Mouse (Mus musculus) gastrocnemius, adult 8-10 months (tissue): ENCODE data around the gene Actn4. TPM values are rescaled to one million over a fixed set of nuclear protein-coding genes. Genes with fewer than 3 reads are reported as not detected.
"Not testable (repeated sequence)": the region's sequence is repeated elsewhere in the genome, so short reads cannot be mapped to it uniquely, and the experiment has no call there.

Experiments used
- DNase-seq, 2 experiments: peaks; one replicate each; pipeline ENCODE4 v3.0.0; 2022; ENCODE audit warnings: low spot score in 2 of 2
- total RNA-seq, 4 experiments: library from RNA; stranded (reverse); gene quantifications; 2 replicates each; pipeline ENCODE4 v1.2.4; 2022

The Actn4 gene
- total RNA-seq, 4 experiments from 2014 or later, result 21.3 to 36.9 (median 28.2) TPM

GRCm38 (mm10) chr7:28969672-28970394 lies 7.7 kb upstream of the Actn4 start:
- peak; percentile 55 to 61 for DNase-seq

- no peak for DNase-seq
These were observed 7.1 kb upstream of the Actn4 start for GRCm38 (mm10) chr7:28969271-28969670.

GRCm38 (mm10) chr7:28968120-28968519 lies 6.0 kb upstream of the Actn4 start:
- DNase-seq, result not testable (repeated sequence)

GRCm38 (mm10) chr7:28966751-28967505 lies 4.8 kb upstream of the Actn4 start:
- DNase-seq, result no peak

GRCm38 (mm10) chr7:28966181-28966580 lies 4.0 kb upstream of the Actn4 start:
- DNase-seq, result no peak

- DNase-seq, result no peak
These were observed 3.3 kb upstream of the Actn4 start for GRCm38 (mm10) chr7:28965346-28965840.

GRCm38 (mm10) chr7:28963399-28963923 lies 1.3 kb upstream of the Actn4 start:
- no peak for DNase-seq

- no peak for DNase-seq
These were observed 585 bp downstream of the Actn4 start for GRCm38 (mm10) chr7:28961584-28961926.

GRCm38 (mm10) chr7:28960354-28961046 lies 1.6 kb downstream of the Actn4 start:
- DNase-seq, result no peak

- DNase-seq, result no peak
These were observed 2.6 kb downstream of the Actn4 start for GRCm38 (mm10) chr7:28959505-28960045.

GRCm38 (mm10) chr7:28958770-28959169 lies 3.4 kb downstream of the Actn4 start:
- no peak for DNase-seq

GRCm38 (mm10) chr7:28957997-28958725 lies 4.0 kb downstream of the Actn4 start:
- no peak for DNase-seq

- no peak for DNase-seq
These were observed 4.9 kb downstream of the Actn4 start for GRCm38 (mm10) chr7:28957286-28957685.

GRCm38 (mm10) chr7:28956270-28956669 lies 5.9 kb downstream of the Actn4 start:
- DNase-seq, result no peak

- no peak for DNase-seq
These were observed 6.7 kb downstream of the Actn4 start for GRCm38 (mm10) chr7:28955295-28955897.

- no peak for DNase-seq
These were observed 7.4 kb downstream of the Actn4 start for GRCm38 (mm10) chr7:28954773-28955172.

- no peak for DNase-seq
These were observed 8.4 kb downstream of the Actn4 start for GRCm38 (mm10) chr7:28953476-28954376.

- DNase-seq, result no peak
These were observed 9.4 kb downstream of the Actn4 start for GRCm38 (mm10) chr7:28952786-28953185.

GRCm38 (mm10) chr7:28951764-28952163 lies 10.4 kb downstream of the Actn4 start:
- no peak for DNase-seq
